Mouse (Mus musculus): ENCODE results near the gene Plxnd1. TPM values are rescaled to one million over a fixed set of nuclear protein-coding genes. Genes with fewer than 3 reads are reported as not detected.
A peak's percentile ranks its signal among the peaks of the same experiment; 100 is the strongest.

The Plxnd1 gene
- 100 to 1,000 TPM; 140 to 167 TPM for total RNA-seq (2021)
- long read RNA-seq, experiment 1, partial matches to known transcripts = 29 of 40 reads
- long read RNA-seq, experiment 1, other reads (novel, unspliced or antisense) = 11 of 40 reads
- long read RNA-seq, experiment 2, full-length matches to known transcripts = 3 of 17 reads
- long read RNA-seq, experiment 2, partial matches to known transcripts = 7 of 17 reads
- long read RNA-seq, experiment 2, other reads (novel, unspliced or antisense) = 7 of 17 reads

- DNase-seq = peak; percentile 98 to 99
Observed at GRCm38 (mm10) chr6:115994877-115995520, at the start of gene Plxnd1. Plxnd1 (minus strand) TSS chr6:115995005.

GRCm38 (mm10) chr6:116044039-116044438, 49.2 kb upstream of the Plxnd1 start:
- DNase-seq = no peak

- no peak for DNase-seq
Observed at GRCm38 (mm10) chr6:116038222-116038621, 43.4 kb upstream of the Plxnd1 start.

- DNase-seq = peak; percentile 13 to 47
Observed at GRCm38 (mm10) chr6:116037281-116037831, 42.6 kb upstream of the Plxnd1 start.

GRCm38 (mm10) chr6:116036555-116036954, 41.8 kb upstream of the Plxnd1 start:
- DNase-seq = no peak

- no peak for DNase-seq
Observed at GRCm38 (mm10) chr6:116031052-116031451, 36.2 kb upstream of the Plxnd1 start.

GRCm38 (mm10) chr6:116024666-116025065, 29.9 kb upstream of the Plxnd1 start:
- DNase-seq = no peak

- no peak for DNase-seq
Observed at GRCm38 (mm10) chr6:116021961-116022485, 27.2 kb upstream of the Plxnd1 start.

- DNase-seq = no peak
Observed at GRCm38 (mm10) chr6:116015902-116016301, 21.1 kb upstream of the Plxnd1 start.

- no peak for DNase-seq
Observed at GRCm38 (mm10) chr6:116014111-116014510, 19.3 kb upstream of the Plxnd1 start.

GRCm38 (mm10) chr6:116013687-116014086, 18.9 kb upstream of the Plxnd1 start:
- DNase-seq = no peak

- peak; percentile 82 to 85 for DNase-seq
Observed at GRCm38 (mm10) chr6:116010541-116010940, 15.7 kb upstream of the Plxnd1 start.

GRCm38 (mm10) chr6:116009426-116009825, 14.6 kb upstream of the Plxnd1 start:
- DNase-seq = peak; percentile 59 to 64

GRCm38 (mm10) chr6:116007561-116008173, 12.9 kb upstream of the Plxnd1 start:
- peak; percentile 77 to 88 for DNase-seq

- DNase-seq = peak; percentile 61 to 72
Observed at GRCm38 (mm10) chr6:116006731-116007130, 11.9 kb upstream of the Plxnd1 start.

GRCm38 (mm10) chr6:116005959-116006288, 11.1 kb upstream of the Plxnd1 start:
- DNase-seq = no peak

- DNase-seq = peak in 1 of 2 experiments; percentile 48
Observed at GRCm38 (mm10) chr6:116005275-116005958, 10.6 kb upstream of the Plxnd1 start.

GRCm38 (mm10) chr6:116004716-116005115, 9.9 kb upstream of the Plxnd1 start:
- no peak for DNase-seq

- DNase-seq = peak in 1 of 2 experiments; percentile 61
Observed at GRCm38 (mm10) chr6:116004069-116004468, 9.3 kb upstream of the Plxnd1 start.

- no peak for DNase-seq
Observed at GRCm38 (mm10) chr6:116003516-116003915, 8.7 kb upstream of the Plxnd1 start.

- no peak for DNase-seq
Observed at GRCm38 (mm10) chr6:116002311-116003104, 7.7 kb upstream of the Plxnd1 start.
